Mouse (Mus musculus) testis, adult 10 weeks (tissue): ENCODE results near the gene Fancl. TPM values are rescaled to one million over a fixed set of nuclear protein-coding genes. Genes with fewer than 3 reads are reported as not detected.

ENCODE experiments used
- polyA plus RNA-seq: library from polyadenylated mRNA; stranded (reverse); fragments of 350-450 nt; fragmentation: Illumina TruSeq; extraction: RNeasy Lipid Tissue Mini Kit (QIAGEN cat#74804); gene quantifications from one replicate; pipeline ENCODE4 v1.2.3, GENCODE M21; 2014; ENCODE audit warnings: low read depth, low replicate concordance

The Fancl gene
- 40.1 TPM for polyA plus RNA-seq

GRCm38 (mm10) chr11:26385971-26386370 is at the start of gene Fancl:
Gene Fancl (plus strand): TSS chr11:26386135.

Other genes starting within 250 kb of the Fancl start
- gene 5730522E02Rik, start 175.4 kb upstream of the Fancl start, polyA plus RNA-seq, result 0.17 TPM
- not detected for gene Gm6899, start 207.1 kb downstream of the Fancl start, polyA plus RNA-seq
- 60.6 TPM for gene Vrk2, start 207.9 kb downstream of the Fancl start, polyA plus RNA-seq